In genomic region chr14:24525137-24525536, GRCm38 (mm10) we compare ENCODE assay signal across 22 mouse cellular contexts. TPM values are rescaled to one million over a fixed set of nuclear protein-coding genes. Genes with fewer than 3 reads are reported as not detected.
A peak's percentile ranks its signal among the peaks of the same experiment; 100 is the strongest.
DNase-seq lines count a peak whose midpoint lies in the region; ATAC-seq and TF ChIP-seq lines count a peak whose summit lies in the region.
"Had no signal": no experiment of that assay in that cellular context is flagged by ENCODE, and none has a peak within 500 bp of the region (broad histone marks: within the 10 kb centered on the region; RNA-seq: fewer than 3 reads in every experiment).

No protein-coding gene starts in this region.

- no peak overlapping the region for H3K4me2 ChIP-seq in hindbrain, embryonic 14.5 days (replicated peaks)
- no peak overlapping the region for H3K4me2 ChIP-seq in hindbrain, embryonic 11.5 days (replicated peaks; ENCODE audit: low read depth, low read length)
- H3K4me2 ChIP-seq in midbrain, embryonic 13.5 days (replicated peaks), result no peak overlapping the region
- no peak overlapping the region for H3K4me2 ChIP-seq in midbrain, postnatal 0 days (ENCODE audit: low read depth, low read length, poor library complexity, severe bottlenecking)
- H3K4me2 ChIP-seq in forebrain, embryonic 12.5 days, result no peak overlapping the region; the same call in 1 of the 2 replicates
- H3K4me2 ChIP-seq in midbrain, embryonic 16.5 days (ENCODE audit: low read length), result no peak overlapping the region
- H3K4me2 ChIP-seq: kidney, embryonic 15.5 days; liver, embryonic 13.5 days; stomach, embryonic 15.5 days had no signal

- no peak for ATAC-seq in hindbrain, embryonic 14.5 days (ENCODE audit: low FRiP score)
- no peak for ATAC-seq in hindbrain, embryonic 11.5 days (ENCODE audit: low FRiP score)
- ATAC-seq in midbrain, embryonic 13.5 days, result no peak
- no peak for ATAC-seq in midbrain, postnatal 0 days (ENCODE audit: low FRiP score)
- no peak for ATAC-seq in forebrain, embryonic 12.5 days (ENCODE audit: low FRiP score)
- no peak for ATAC-seq in midbrain, embryonic 16.5 days
- ATAC-seq: intestine, embryonic 16.5 days had no signal

- 62% methylated on average over 3 of the region's 3 CpGs for WGBS in hindbrain, embryonic 14.5 days
- 65% methylated on average over 3 of the region's 3 CpGs for WGBS in hindbrain, embryonic 11.5 days
- WGBS in midbrain, embryonic 13.5 days, result 66% methylated on average over 3 of the region's 3 CpGs
- WGBS in midbrain, postnatal 0 days, result 50% methylated on average over 3 of the region's 3 CpGs
- 68% methylated on average over 3 of the region's 3 CpGs for WGBS in forebrain, embryonic 12.5 days
- WGBS in midbrain, embryonic 16.5 days, result 57% methylated on average over 3 of the region's 3 CpGs

- H3K27me3 ChIP-seq in hindbrain, embryonic 14.5 days (ENCODE audit: control insufficient read depth, insufficient read depth, low read length), result no peaks in the 10 kb centered on the region
- no peaks in the 10 kb centered on the region for H3K27me3 ChIP-seq in hindbrain, embryonic 11.5 days (ENCODE audit: control insufficient read depth, insufficient read depth, low read length)
- no peaks in the 10 kb centered on the region for H3K27me3 ChIP-seq in midbrain, embryonic 13.5 days
- H3K27me3 ChIP-seq in midbrain, postnatal 0 days (ENCODE audit: insufficient read depth, low read length), result no peaks in the 10 kb centered on the region
- no peaks in the 10 kb centered on the region for H3K27me3 ChIP-seq in forebrain, embryonic 12.5 days
- no peaks in the 10 kb centered on the region for H3K27me3 ChIP-seq in midbrain, embryonic 16.5 days (ENCODE audit: control insufficient read depth, insufficient read depth, low read depth, low read length)
- H3K27me3 ChIP-seq: kidney, embryonic 15.5 days; liver, embryonic 13.5 days; stomach, embryonic 15.5 days had no signal

- no peaks in the 10 kb centered on the region for H3K36me3 ChIP-seq in hindbrain, embryonic 14.5 days (replicated peaks; ENCODE audit: control insufficient read depth, insufficient read depth)
- H3K36me3 ChIP-seq in hindbrain, embryonic 11.5 days (ENCODE audit: control insufficient read depth, insufficient read depth, low read length), result no peaks in the 10 kb centered on the region
- no peaks in the 10 kb centered on the region for H3K36me3 ChIP-seq in midbrain, embryonic 13.5 days
- H3K36me3 ChIP-seq in midbrain, postnatal 0 days (ENCODE audit: insufficient read depth, low read length), result no peaks in the 10 kb centered on the region
- H3K36me3 ChIP-seq in forebrain, embryonic 12.5 days (replicated peaks), result no peaks in the 10 kb centered on the region
- no peaks in the 10 kb centered on the region for H3K36me3 ChIP-seq in midbrain, embryonic 16.5 days (ENCODE audit: control insufficient read depth, insufficient read depth, low read length)
- H3K36me3 ChIP-seq: kidney, embryonic 15.5 days; liver, embryonic 13.5 days; stomach, embryonic 15.5 days had no signal

- no peak for TF ChIP-seq CTCF in midbrain, postnatal 0 days (IDR thresholded peaks at IDR 0.05)

- no peak overlapping the region for H3K9ac ChIP-seq in hindbrain, embryonic 14.5 days
- H3K9ac ChIP-seq in hindbrain, embryonic 11.5 days (ENCODE audit: low read depth, low read length), result no peak overlapping the region
- no peak overlapping the region for H3K9ac ChIP-seq in midbrain, embryonic 13.5 days (replicated peaks)
- no peak overlapping the region for H3K9ac ChIP-seq in midbrain, postnatal 0 days (replicated peaks; ENCODE audit: low read length, poor library complexity, severe bottlenecking)
- H3K9ac ChIP-seq in forebrain, embryonic 12.5 days, result no peak overlapping the region
- no peak overlapping the region for H3K9ac ChIP-seq in midbrain, embryonic 16.5 days (ENCODE audit: low read depth, low read length)
- H3K9ac ChIP-seq: kidney, embryonic 15.5 days; liver, embryonic 13.5 days; stomach, embryonic 15.5 days had no signal

- H3K27ac ChIP-seq in hindbrain, embryonic 14.5 days, result peak overlapping the region; percentile 66
- no peak overlapping the region for H3K27ac ChIP-seq in hindbrain, embryonic 11.5 days (ENCODE audit: low read depth, low read length)
- peak overlapping the region; percentile 72 for H3K27ac ChIP-seq in midbrain, embryonic 13.5 days
- no peak overlapping the region; the same call in 1 of the 2 replicates for H3K27ac ChIP-seq in midbrain, postnatal 0 days (ENCODE audit: low read depth, low read length)
- peak overlapping the region; percentile 91 for H3K27ac ChIP-seq in forebrain, embryonic 12.5 days
- peak overlapping the region; percentile 68 for H3K27ac ChIP-seq in midbrain, embryonic 16.5 days (ENCODE audit: low read length)
- H3K27ac ChIP-seq: kidney, embryonic 15.5 days; liver, embryonic 13.5 days; stomach, embryonic 15.5 days had no signal

- H3K4me3 ChIP-seq in hindbrain, embryonic 14.5 days (replicated peaks; ENCODE audit: low read length), result no peak overlapping the region
- no peak overlapping the region for H3K4me3 ChIP-seq in hindbrain, embryonic 11.5 days (ENCODE audit: low read depth, low read length)
- no peak overlapping the region for H3K4me3 ChIP-seq in midbrain, embryonic 13.5 days (replicated peaks)
- no peak overlapping the region for H3K4me3 ChIP-seq in midbrain, postnatal 0 days (ENCODE audit: low read depth, low read length)
- H3K4me3 ChIP-seq in forebrain, embryonic 12.5 days (replicated peaks), result no peak overlapping the region
- no peak overlapping the region for H3K4me3 ChIP-seq in midbrain, embryonic 16.5 days (ENCODE audit: low read depth, low read length)
- H3K4me3 ChIP-seq: kidney, embryonic 15.5 days; liver, embryonic 13.5 days; megakaryocyte, embryonic 14.5 days; stomach, embryonic 15.5 days had no signal

- no peaks in the 10 kb centered on the region for H3K9me3 ChIP-seq in hindbrain, embryonic 14.5 days (ENCODE audit: control insufficient read depth, low read length)
- no peaks in the 10 kb centered on the region for H3K9me3 ChIP-seq in hindbrain, embryonic 11.5 days (ENCODE audit: control insufficient read depth, low read length)
- no peaks in the 10 kb centered on the region for H3K9me3 ChIP-seq in midbrain, embryonic 13.5 days
- no peaks in the 10 kb centered on the region for H3K9me3 ChIP-seq in midbrain, postnatal 0 days (ENCODE audit: low read length)
- H3K9me3 ChIP-seq in forebrain, embryonic 12.5 days, result no peaks in the 10 kb centered on the region
- no peaks in the 10 kb centered on the region for H3K9me3 ChIP-seq in midbrain, embryonic 16.5 days (replicated peaks; ENCODE audit: control insufficient read depth, low read length, poor library complexity, severe bottlenecking)
- H3K9me3 ChIP-seq: kidney, embryonic 15.5 days; liver, embryonic 13.5 days; stomach, embryonic 15.5 days had no signal

- no peak for DNase-seq in hindbrain, embryonic 14.5 days (ENCODE audit: low spot score)
- no peak for DNase-seq in hindbrain, embryonic 11.5 days (ENCODE audit: low spot score)
- no peak for DNase-seq in midbrain, postnatal 0 days (ENCODE audit: low spot score)
- no peak for DNase-seq in cerebellum, postnatal 25 days
- no peak for DNase-seq in frontal cortex, adult 2 months (ENCODE audit: extremely low spot score in 1 of 2, low spot score in 1 of 2)
- DNase-seq: adrenal gland, postnatal 36 days; cerebellum, adult 11 months; cerebellum, adult 9-11 months; gastrocnemius, postnatal 36 days; heart, postnatal 36 days; layer of hippocampus, adult 9-11 months; liver, embryonic 13.5 days; lung, adult 2 months; thymus, adult 18-20 months; thymus, postnatal 36 days had no signal

- H3K4me1 ChIP-seq in hindbrain, embryonic 14.5 days (replicated peaks; ENCODE audit: control insufficient read depth, insufficient read depth, low read length), result peaks cover 19% of the 10 kb centered on the region
- H3K4me1 ChIP-seq in hindbrain, embryonic 11.5 days (replicated peaks; ENCODE audit: control insufficient read depth, insufficient read depth, low read length), result peaks cover 1% of the 10 kb centered on the region; the same call in 1 of the 2 replicates
- peaks cover 30% of the 10 kb centered on the region for H3K4me1 ChIP-seq in midbrain, embryonic 13.5 days (replicated peaks)
- H3K4me1 ChIP-seq in midbrain, postnatal 0 days (ENCODE audit: insufficient read depth, low read length), result peaks cover 7% of the 10 kb centered on the region; the same call in 1 of the 2 replicates
- H3K4me1 ChIP-seq in forebrain, embryonic 12.5 days, result peaks cover 32% of the 10 kb centered on the region
- H3K4me1 ChIP-seq in midbrain, embryonic 16.5 days (ENCODE audit: control insufficient read depth, insufficient read depth, low read length), result peaks cover 18% of the 10 kb centered on the region
- H3K4me1 ChIP-seq: liver, embryonic 13.5 days; megakaryocyte, embryonic 14.5 days had no signal

RNA-seq across cellular contexts. Expression of gene Rps24, which starts 38.2 kb away (rescaled TPM):
- polyA plus RNA-seq in hindbrain, embryonic 14.5 days (2014; fragmentation: Nextera tagmentation; extraction: Ambion mirVana), result 703 and 824 TPM in 2 replicates
- polyA plus RNA-seq in hindbrain, embryonic 11.5 days (2014; fragmentation: Nextera tagmentation; extraction: Ambion mirVana), result 1,026 and 1,035 TPM in 2 replicates
- 677 and 688 TPM in 2 replicates for polyA plus RNA-seq in midbrain, embryonic 13.5 days (2015; fragmentation: Nextera tagmentation; extraction: Ambion mirVana)
- 1,066 and 1,223 TPM in 2 replicates for total RNA-seq in midbrain, postnatal 0 days (2014; rRNA removed)
- 799 and 839 TPM in 2 replicates for polyA plus RNA-seq in midbrain, postnatal 0 days (2015; fragmentation: Nextera tagmentation; extraction: Ambion mirVana)
- polyA plus RNA-seq in forebrain, embryonic 12.5 days (2016; fragmentation: Nextera tagmentation; extraction: Ambion mirVana), result 998 and 1,043 TPM in 2 replicates
- 498 and 513 TPM in 2 replicates for polyA plus RNA-seq in midbrain, embryonic 16.5 days (2015; fragmentation: Nextera tagmentation; extraction: Ambion mirVana)
- polyA plus RNA-seq in frontal cortex, adult 2 months (2012; rRNA removed), result 1,392 and 1,543 TPM in 2 replicates

RNA-seq across cellular contexts. Expression of gene Polr3a, which starts 38.3 kb away (rescaled TPM):
- 17.7 and 18.6 TPM in 2 replicates for polyA plus RNA-seq in hindbrain, embryonic 14.5 days (2014; fragmentation: Nextera tagmentation; extraction: Ambion mirVana)
- 19.9 and 22.4 TPM in 2 replicates for polyA plus RNA-seq in hindbrain, embryonic 11.5 days (2014; fragmentation: Nextera tagmentation; extraction: Ambion mirVana)
- polyA plus RNA-seq in midbrain, embryonic 13.5 days (2015; fragmentation: Nextera tagmentation; extraction: Ambion mirVana), result 21.1 and 23.0 TPM in 2 replicates
- 22.0 and 24.3 TPM in 2 replicates for total RNA-seq in midbrain, postnatal 0 days (2014; rRNA removed)
- polyA plus RNA-seq in midbrain, postnatal 0 days (2015; fragmentation: Nextera tagmentation; extraction: Ambion mirVana), result 12.5 and 14.6 TPM in 2 replicates
- 19.3 and 21.3 TPM in 2 replicates for polyA plus RNA-seq in forebrain, embryonic 12.5 days (2016; fragmentation: Nextera tagmentation; extraction: Ambion mirVana)
- polyA plus RNA-seq in midbrain, embryonic 16.5 days (2015; fragmentation: Nextera tagmentation; extraction: Ambion mirVana), result 17.9 and 18.9 TPM in 2 replicates
- polyA plus RNA-seq in frontal cortex, adult 2 months (2012; rRNA removed), result 16.5 and 19.0 TPM in 2 replicates

Comparison
In these comparisons a context has a peak if more than half of its experiments do, and no peak if none do; other contexts are left out.
1. H3K27ac ChIP-seq: peak in hindbrain, embryonic 14.5 days (single experiment), midbrain, embryonic 13.5 days (single experiment), forebrain, embryonic 12.5 days (single experiment) and midbrain, embryonic 16.5 days (single experiment); none in hindbrain, embryonic 11.5 days (single experiment) and midbrain, postnatal 0 days (single experiment).